Mouse (Mus musculus) embryonic facial prominence, embryonic 14.5 days (tissue): ENCODE measurements around the gene Tnnt2. TPM values are rescaled to one million over a fixed set of nuclear protein-coding genes. Genes with fewer than 3 reads are reported as not detected.

ENCODE experiments used
- ATAC-seq: fragments of 200-750 bp; cut with Nextera tagmentation; 2 replicates; pipeline ENCODE4 v1.8.0; 2017; ENCODE audit warnings: low read depth, moderate number of reproducible peaks, moderate TSS enrichment
- DNase-seq: peaks from one replicate; pipeline ENCODE4 v3.0.0-alpha.2; 2015; ENCODE audit warnings: low spot score
- H3K27ac ChIP-seq: fragments of 300-500 bp; sonication (generic); replicated peaks from 2 replicates; pipeline ENCODE4 v1.5.1; 2014; ENCODE audit warnings: low read depth, mild to moderate bottlenecking, low read length, moderate library complexity
- H3K27me3 ChIP-seq: fragments of 300-500 bp; sonication (generic); replicated peaks from 2 replicates; pipeline ENCODE4 v1.6.1; 2014; ENCODE audit warnings: low read length; ENCODE audit not compliant: control insufficient read depth, insufficient read depth
- H3K36me3 ChIP-seq: fragments of 300-500 bp; sonication (generic); 2 replicates; pipeline ENCODE4 v1.6.1; 2014; ENCODE audit warnings: low read length, mixed read lengths; ENCODE audit not compliant: control insufficient read depth, insufficient read depth
- H3K4me1 ChIP-seq: fragments of 300-500 bp; sonication (generic); 2 replicates; pipeline ENCODE4 v1.6.1; 2014; ENCODE audit warnings: antibody characterized with exemption, low read length; ENCODE audit not compliant: control insufficient read depth, insufficient read depth
- H3K4me2 ChIP-seq: fragments of 300-500 bp; sonication (generic); 2 replicates; pipeline ENCODE4 v1.6.1; 2014; ENCODE audit warnings: low read depth, mild to moderate bottlenecking, low read length, moderate library complexity, mixed read lengths
- H3K4me3 ChIP-seq: fragments of 300-500 bp; sonication (generic); 2 replicates; pipeline ENCODE4 v1.5.1; 2014; ENCODE audit warnings: low read depth, mild to moderate bottlenecking, low read length
- H3K9ac ChIP-seq: fragments of 300-500 bp; sonication (generic); 2 replicates; pipeline ENCODE4 v1.6.1; 2014; ENCODE audit warnings: low read depth, mild to moderate bottlenecking, low read length, moderate library complexity, mixed read lengths
- H3K9me3 ChIP-seq: fragments of 300-500 bp; sonication (generic); 2 replicates; pipeline ENCODE4 v1.6.1; 2016; ENCODE audit warnings: low read length; ENCODE audit not compliant: control insufficient read depth
- WGBS: fragments of 180-500 bp; shearing (Covaris S2); extraction: QIAGEN DNeasy Blood & Tissue Kit; methylation state at CpG from one replicate; pipeline ENCODE4 v1.1.7; 2014; 5-methylcytosine and 5-hydroxymethylcytosine counted together
- polyA plus RNA-seq: library from polyadenylated mRNA; unstranded; fragments of >200 nt; fragmentation: Nextera tagmentation; extraction: Ambion mirVana; gene quantifications from 2 replicates; pipeline ENCODE4 v1.2.1, GENCODE M21; 2014

Gene Tnnt2
- polyA plus RNA-seq, 1 experiment from 2014 or later, result 213 TPM

GRCm38 (mm10) chr1:135846632-135847031 is 10.5 kb downstream of the Tnnt2 start:
- no peaks in the 10 kb centered on the region for H3K27me3 ChIP-seq
- 78% methylated on average over 5 of the region's 5 CpGs for WGBS

GRCm38 (mm10) chr1:135847139-135847562 is 11.0 kb downstream of the Tnnt2 start:
- H3K4me1 ChIP-seq, result 0 out of 2 replicates have a peak, but pooled peaks cover under 1% of the 10 kb centered on the region
- H3K27me3 ChIP-seq, result no peaks in the 10 kb centered on the region
- 33% methylated on average over 5 of the region's 6 CpGs for WGBS
- DNase-seq (peak; percentile 51), ATAC-seq (peak; percentile 51)
- H3K4me2 ChIP-seq, result no peak overlapping the region
- H3K9me3 ChIP-seq, result no peaks in the 10 kb centered on the region
- H3K27ac ChIP-seq, result no peak overlapping the region
- H3K4me3 ChIP-seq, result no peak overlapping the region
- no peaks in the 10 kb centered on the region for H3K36me3 ChIP-seq
- no peak overlapping the region for H3K9ac ChIP-seq

More at GRCm38 (mm10) chr1:135846632-135847031, 10.5 kb downstream of the Tnnt2 start:
- DNase-seq, result no peak
- no peaks in the 10 kb centered on the region for H3K4me1 ChIP-seq
- H3K9me3 ChIP-seq, result no peaks in the 10 kb centered on the region
- no peaks in the 10 kb centered on the region for H3K36me3 ChIP-seq
- no peak overlapping the region for H3K4me3 ChIP-seq
- H3K9ac ChIP-seq, result no peak overlapping the region
- H3K27ac ChIP-seq, result no peak overlapping the region
- ATAC-seq, result no peak
- H3K4me2 ChIP-seq, result no peak overlapping the region

GRCm38 (mm10) chr1:135847611-135848351 is 11.6 kb downstream of the Tnnt2 start:
- Histone ChIP-seq H3K27ac (no peak overlapping the region), H3K9ac (no peak overlapping the region), H3K9me3 (no peaks in the 10 kb centered on the region), H3K4me1 (peaks cover 4% of the 10 kb centered on the region; the same call in 1 of the 2 replicates), H3K4me2 (no peak overlapping the region), H3K27me3 (no peaks in the 10 kb centered on the region), H3K36me3 (no peaks in the 10 kb centered on the region), H3K4me3 (no peak overlapping the region)
- ATAC-seq (no peak), DNase-seq (no peak)
- 85% methylated on average over 17 of the region's 17 CpGs for WGBS

- Histone ChIP-seq H3K4me3 (no peak overlapping the region), H3K9ac (no peak overlapping the region), H3K4me1 (peaks cover 4% of the 10 kb centered on the region; the same call in 1 of the 2 replicates), H3K27ac (no peak overlapping the region), H3K36me3 (no peaks in the 10 kb centered on the region), H3K27me3 (no peaks in the 10 kb centered on the region), H3K9me3 (no peaks in the 10 kb centered on the region), H3K4me2 (no peak overlapping the region)
- ATAC-seq (no peak), DNase-seq (no peak)
- WGBS, result 66% methylated on average over 12 of the region's 12 CpGs
These were observed 14.8 kb downstream of the Tnnt2 start for GRCm38 (mm10) chr1:135850722-135851512.

- Histone ChIP-seq H3K27ac (no peak overlapping the region), H3K4me3 (no peak overlapping the region), H3K9ac (no peak overlapping the region), H3K4me2 (no peak overlapping the region), H3K4me1 (peaks cover 4% of the 10 kb centered on the region; the same call in 1 of the 2 replicates), H3K36me3 (no peaks in the 10 kb centered on the region), H3K27me3 (no peaks in the 10 kb centered on the region), H3K9me3 (no peaks in the 10 kb centered on the region)
- ATAC-seq (peak; percentile 41; the same call in 1 of the 2 replicates), DNase-seq (peak; percentile 38)
- WGBS, result 47% methylated on average over 13 of the region's 13 CpGs
These were observed 16.0 kb downstream of the Tnnt2 start for GRCm38 (mm10) chr1:135852044-135852756.

- WGBS, result 85% methylated on average over 4 of the region's 4 CpGs
- DNase-seq, result no peak
These were observed 17.0 kb downstream of the Tnnt2 start for GRCm38 (mm10) chr1:135853200-135853599.

GRCm38 (mm10) chr1:135854591-135855343 is 18.6 kb downstream of the Tnnt2 start:
- no peaks in the 10 kb centered on the region for H3K9me3 ChIP-seq
- WGBS, result 85% methylated on average over 6 of the region's 6 CpGs
- H3K4me1 ChIP-seq, result peaks cover 4% of the 10 kb centered on the region; the same call in 1 of the 2 replicates

More at GRCm38 (mm10) chr1:135853200-135853599, 17.0 kb downstream of the Tnnt2 start:
- Histone ChIP-seq H3K4me2 (no peak overlapping the region), H3K9me3 (no peaks in the 10 kb centered on the region), H3K4me3 (no peak overlapping the region), H3K9ac (no peak overlapping the region), H3K4me1 (peaks cover 4% of the 10 kb centered on the region; the same call in 1 of the 2 replicates), H3K27me3 (no peaks in the 10 kb centered on the region), H3K27ac (no peak overlapping the region), H3K36me3 (no peaks in the 10 kb centered on the region)
- ATAC-seq, result no peak

GRCm38 (mm10) chr1:135855344-135855687 is 19.2 kb downstream of the Tnnt2 start:
- Histone ChIP-seq H3K4me1 (peaks cover 4% of the 10 kb centered on the region; the same call in 1 of the 2 replicates), H3K27ac (no peak overlapping the region)
- 94% methylated on average over 1 of the region's 1 CpGs for WGBS

More at GRCm38 (mm10) chr1:135854591-135855343, 18.6 kb downstream of the Tnnt2 start:
- H3K27ac ChIP-seq, result no peak overlapping the region
- H3K36me3 ChIP-seq, result no peaks in the 10 kb centered on the region
- no peaks in the 10 kb centered on the region for H3K27me3 ChIP-seq
- no peak overlapping the region for H3K4me3 ChIP-seq
- no peak for ATAC-seq
- no peak overlapping the region for H3K4me2 ChIP-seq
- no peak for DNase-seq
- H3K9ac ChIP-seq, result no peak overlapping the region

More at GRCm38 (mm10) chr1:135855344-135855687, 19.2 kb downstream of the Tnnt2 start:
- no peaks in the 10 kb centered on the region for H3K36me3 ChIP-seq
- no peak overlapping the region for H3K4me2 ChIP-seq
- ATAC-seq (no peak), DNase-seq (no peak)
- H3K27me3 ChIP-seq, result no peaks in the 10 kb centered on the region
- H3K4me3 ChIP-seq, result no peak overlapping the region
- H3K9me3 ChIP-seq, result no peaks in the 10 kb centered on the region
- no peak overlapping the region for H3K9ac ChIP-seq
